Mouse (Mus musculus) limb, embryonic 13.5 days (tissue): Measurements from ENCODE around the gene Rps11. TPM values are rescaled to one million over a fixed set of nuclear protein-coding genes. Genes with fewer than 3 reads are reported as not detected.

Source experiments
- ATAC-seq: fragments of 200-750 bp; cut with Nextera tagmentation; 2 replicates; pipeline ENCODE4 v1.8.0; 2017; ENCODE audit warnings: low read depth, moderate number of reproducible peaks, moderate TSS enrichment; ENCODE audit not compliant: low FRiP score
- H3K27ac ChIP-seq: fragments of 300-500 bp; sonication (generic); 2 replicates; pipeline ENCODE4 v1.5.1; 2015; ENCODE audit warnings: inconsistent platforms, mild to moderate bottlenecking, moderate library complexity
- H3K27me3 ChIP-seq: fragments of 300-500 bp; sonication (generic); 2 replicates; pipeline ENCODE4 v1.6.1; 2015; ENCODE audit warnings: mild to moderate bottlenecking, inconsistent platforms
- H3K36me3 ChIP-seq: fragments of 300-500 bp; sonication (generic); 2 replicates; pipeline ENCODE4 v1.6.1; 2015; ENCODE audit warnings: inconsistent platforms, mild to moderate bottlenecking, moderate library complexity
- H3K4me1 ChIP-seq: fragments of 300-500 bp; sonication (generic); 2 replicates; pipeline ENCODE4 v1.6.1; 2015; ENCODE audit warnings: inconsistent platforms
- H3K4me2 ChIP-seq: fragments of 300-500 bp; sonication (generic); replicated peaks from 2 replicates; pipeline ENCODE4 v1.6.1; 2015; ENCODE audit warnings: inconsistent platforms, mild to moderate bottlenecking, moderate library complexity
- H3K4me3 ChIP-seq: fragments of 300-500 bp; sonication (generic); 2 replicates; pipeline ENCODE4 v1.5.1; 2015; ENCODE audit warnings: moderate library complexity, mild to moderate bottlenecking, inconsistent platforms
- H3K9ac ChIP-seq: fragments of 300-500 bp; sonication (generic); 2 replicates; pipeline ENCODE4 v1.6.1; 2015; ENCODE audit warnings: mild to moderate bottlenecking, inconsistent platforms
- H3K9me3 ChIP-seq: fragments of 300-500 bp; sonication (generic); 2 replicates; pipeline ENCODE4 v1.6.1; 2016; ENCODE audit warnings: inconsistent platforms
- whole genome bisulfite sequencing: fragments of 180-500 bp; shearing (Covaris S2); methylation state at CpG from one replicate; pipeline ENCODE4 v1.1.7; 2015; 5-methylcytosine and 5-hydroxymethylcytosine counted together
- polyA plus RNA-seq: library from polyadenylated mRNA; unstranded; fragments of >200 nt; fragmentation: Nextera tagmentation; extraction: Ambion mirVana; gene quantifications from 2 replicates; pipeline ENCODE4 v1.2.1, GENCODE M21; 2015

The Rps11 gene
- polyA plus RNA-seq, 1 experiment from 2014 or later: 1,512 TPM

DNA sequence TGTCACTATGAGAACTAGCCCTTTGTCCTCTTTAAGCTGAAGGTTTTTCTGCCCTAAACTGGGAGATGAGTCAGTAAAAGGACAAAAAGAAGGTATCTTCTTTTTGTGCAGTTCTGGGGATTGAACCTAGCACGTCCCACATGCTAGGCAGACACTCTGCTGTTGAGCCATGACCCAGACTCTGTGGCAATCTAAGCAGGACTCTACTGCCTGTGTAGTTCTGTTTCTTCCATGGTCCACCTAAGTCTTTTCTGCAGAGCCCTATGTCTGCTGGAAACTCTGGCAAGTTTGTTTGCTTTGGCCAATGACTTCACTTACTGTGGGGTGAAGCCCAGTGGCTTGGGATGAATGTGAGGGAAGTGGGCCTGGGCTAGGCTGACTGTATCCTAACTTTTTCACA lies 14.2 kb upstream of the Rps11 start:
- ATAC-seq: no peak
- 79% methylated on average over 1 of the region's 1 CpGs for WGBS
- Histone ChIP-seq H3K4me1 (0 out of 2 replicates have a peak, but pooled peaks cover 7% of the 10 kb centered on the region), H3K9me3 (no peaks in the 10 kb centered on the region), H3K9ac (0 out of 2 replicates have a peak overlapping the region, but pooled peaks have one; percentile 19), H3K27me3 (peaks cover 31% of the 10 kb centered on the region), H3K4me3 (no peak overlapping the region), H3K27ac (no peak overlapping the region), H3K4me2 (no peak overlapping the region), H3K36me3 (peaks cover 21% of the 10 kb centered on the region)

DNA sequence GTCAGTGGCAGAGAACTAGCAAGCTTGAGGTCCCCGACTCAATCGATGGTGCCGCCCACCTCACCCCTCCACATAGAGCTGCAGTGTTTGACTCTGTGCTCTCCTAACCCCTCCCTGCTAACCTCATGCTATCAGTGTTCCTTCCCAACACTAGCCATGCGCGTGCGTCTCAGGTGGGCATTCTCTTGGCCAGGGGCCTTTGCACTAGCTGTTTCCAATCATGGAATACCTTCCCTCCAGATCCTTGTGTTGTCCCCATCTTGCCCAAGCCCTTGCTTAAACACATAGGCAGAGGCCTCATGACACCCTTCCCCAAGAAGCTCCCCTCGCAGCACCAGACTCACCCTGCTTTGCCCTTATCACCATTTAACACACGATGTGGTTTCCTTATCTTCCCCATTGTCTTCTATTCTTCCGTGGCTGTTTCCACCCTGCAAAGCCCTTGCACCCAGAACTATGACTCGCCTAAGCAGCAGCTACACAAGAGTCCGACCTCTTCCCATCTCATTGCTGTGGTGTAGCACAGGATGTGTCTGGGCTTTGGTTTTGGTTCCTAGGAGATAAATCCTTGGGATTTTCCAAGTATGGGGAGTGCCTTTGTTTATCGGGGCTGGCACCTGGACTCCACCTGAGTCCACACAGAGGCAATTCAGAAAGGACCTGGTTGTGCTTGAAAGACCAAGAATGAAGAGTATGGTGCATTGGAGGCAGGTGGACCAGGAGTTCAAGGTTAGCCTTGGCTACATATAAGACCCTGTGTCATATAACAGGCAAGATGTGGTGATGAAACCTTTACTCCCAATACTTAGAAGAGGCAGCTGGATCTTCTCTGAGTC lies 13.2 kb upstream of the Rps11 start:
- WGBS: 81% methylated on average over 12 of the region's 12 CpGs
- no peak overlapping the region for H3K4me3 ChIP-seq

DNA sequence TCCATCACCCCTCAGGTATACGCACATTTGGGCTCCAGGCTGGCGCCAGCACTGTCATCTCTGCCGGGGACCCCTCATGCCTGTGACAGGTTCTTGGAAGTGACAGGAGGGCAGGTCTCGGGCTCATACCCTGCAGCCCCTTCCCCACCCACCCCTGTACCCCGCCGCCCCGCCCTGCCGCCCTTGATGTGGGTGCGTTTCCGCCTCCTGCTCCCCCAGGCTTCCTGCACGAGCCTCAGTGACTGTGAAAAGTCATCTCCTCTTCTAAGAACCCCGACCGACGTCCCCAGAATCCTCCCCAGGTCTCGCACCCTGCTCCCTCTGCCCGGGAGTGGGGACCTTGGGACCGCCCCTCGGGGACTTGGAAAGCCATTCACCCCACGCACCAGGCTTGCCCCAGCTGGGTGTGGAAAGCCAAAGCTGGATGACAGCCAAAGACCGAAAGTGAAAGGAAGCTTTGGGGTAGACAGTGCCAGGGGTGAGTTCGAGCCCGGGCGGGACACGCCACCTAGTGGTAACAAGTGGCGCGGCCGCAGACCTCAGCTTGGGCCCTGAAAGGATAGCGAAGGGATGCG lies 11.8 kb upstream of the Rps11 start, which contains the start of the genes Gm45713 and Flt3l:
TSS of gene Gm45713 (minus strand) at position 239 of the 575 bp plus-strand sequence.
TSS of gene Flt3l (minus strand) at position 440 of the 575 bp plus-strand sequence.
- Histone ChIP-seq H3K27ac (no peak within 1 kb of the TSS), H3K27me3 (peaks cover 31% of the 10 kb centered on the region), H3K36me3 (no peaks in the 10 kb centered on the region; the same call in 1 of the 2 replicates), H3K9me3 (no peaks in the 10 kb centered on the region), H3K4me3 (peak within 1 kb of the TSS; percentile 58), H3K4me1 (0 out of 2 replicates have a peak, but pooled peaks cover 7% of the 10 kb centered on the region), H3K4me2 (peak within 1 kb of the TSS; percentile 80), H3K9ac (peak within 1 kb of the TSS; percentile 75)
- WGBS: 1% methylated on average over 29 of the region's 29 CpGs
- peak; percentile 77 for ATAC-seq

More for the DNA sequence above, 13.2 kb upstream of the Rps11 start:
- Histone ChIP-seq H3K27ac (no peak overlapping the region), H3K27me3 (peaks cover 31% of the 10 kb centered on the region), H3K4me1 (0 out of 2 replicates have a peak, but pooled peaks cover 7% of the 10 kb centered on the region), H3K9ac (no peak overlapping the region), H3K9me3 (no peaks in the 10 kb centered on the region), H3K36me3 (peaks cover 11% of the 10 kb centered on the region), H3K4me2 (no peak overlapping the region)
- no peak for ATAC-seq

GRCm38 (mm10) chr7:45135370-45135769 lies 11.1 kb upstream of the Rps11 start:
- peak overlapping the region; percentile 58 for H3K4me3 ChIP-seq

DNA sequence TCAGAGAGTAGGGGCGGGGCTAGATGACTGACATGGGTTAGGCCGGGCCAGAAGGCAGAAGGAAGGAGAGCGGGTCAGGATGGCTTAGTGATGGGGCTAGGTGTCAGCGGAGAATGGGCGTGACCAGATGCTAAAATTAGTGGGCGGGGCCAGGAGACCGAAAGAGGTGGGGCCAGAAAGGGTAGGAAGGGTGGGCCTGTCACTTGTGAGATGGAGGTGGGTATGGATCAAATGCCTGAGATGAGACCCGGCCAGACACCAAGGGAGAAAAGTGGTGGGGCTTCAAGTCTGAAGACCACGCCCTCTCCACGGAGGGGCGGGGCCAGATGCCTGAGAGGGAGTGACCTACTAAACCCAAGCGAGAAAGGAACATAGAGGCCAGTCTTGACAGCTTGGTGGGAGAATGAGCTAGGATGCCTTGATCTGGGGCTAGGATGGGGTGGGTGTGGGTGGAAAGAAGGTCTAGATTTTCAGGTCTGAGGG lies 10.3 kb upstream of the Rps11 start:
- Histone ChIP-seq H3K27ac (no peak overlapping the region), H3K4me3 (no peak overlapping the region), H3K4me2 (0 out of 2 replicates have a peak overlapping the region, but pooled peaks have one; percentile 3), H3K27me3 (peaks cover 31% of the 10 kb centered on the region), H3K9ac (no peak overlapping the region), H3K9me3 (no peaks in the 10 kb centered on the region), H3K4me1 (peaks cover 11% of the 10 kb centered on the region), H3K36me3 (no peaks in the 10 kb centered on the region)
- WGBS: 7% methylated on average over 12 of the region's 12 CpGs
- ATAC-seq: no peak

More at GRCm38 (mm10) chr7:45135370-45135769, 11.1 kb upstream of the Rps11 start:
- WGBS: 62% methylated on average over 3 of the region's 3 CpGs
- Histone ChIP-seq H3K4me1 (0 out of 2 replicates have a peak, but pooled peaks cover 7% of the 10 kb centered on the region), H3K4me2 (peak overlapping the region; percentile 80), H3K27ac (no peak overlapping the region), H3K9ac (no peak overlapping the region), H3K27me3 (peaks cover 31% of the 10 kb centered on the region), H3K36me3 (no peaks in the 10 kb centered on the region), H3K9me3 (no peaks in the 10 kb centered on the region)
- no peak for ATAC-seq

GRCm38 (mm10) chr7:45133446-45134159 lies 9.4 kb upstream of the Rps11 start:
- Histone ChIP-seq H3K27ac (no peak overlapping the region), H3K4me2 (no peak overlapping the region), H3K4me3 (no peak overlapping the region), H3K27me3 (peaks cover 31% of the 10 kb centered on the region), H3K4me1 (peaks cover 17% of the 10 kb centered on the region), H3K9me3 (no peaks in the 10 kb centered on the region), H3K36me3 (no peaks in the 10 kb centered on the region), H3K9ac (no peak overlapping the region)
- ATAC-seq: no peak
- WGBS: 77% methylated on average over 8 of the region's 8 CpGs

- 83% methylated on average over 11 of the region's 11 CpGs for WGBS
- peaks cover 22% of the 10 kb centered on the region for H3K27me3 ChIP-seq
- H3K9me3 ChIP-seq: no peaks in the 10 kb centered on the region
- ATAC-seq: no peak
- peak overlapping the region; percentile 32; the same call in 1 of the 2 replicates for H3K9ac ChIP-seq
- H3K4me2 ChIP-seq: no peak overlapping the region
- peaks cover 24% of the 10 kb centered on the region for H3K4me1 ChIP-seq
- H3K36me3 ChIP-seq: peaks cover 7% of the 10 kb centered on the region
- H3K4me3 ChIP-seq: no peak overlapping the region
- H3K27ac ChIP-seq: no peak overlapping the region
Measured at GRCm38 (mm10) chr7:45131850-45132249, 7.6 kb upstream of the Rps11 start.

DNA sequence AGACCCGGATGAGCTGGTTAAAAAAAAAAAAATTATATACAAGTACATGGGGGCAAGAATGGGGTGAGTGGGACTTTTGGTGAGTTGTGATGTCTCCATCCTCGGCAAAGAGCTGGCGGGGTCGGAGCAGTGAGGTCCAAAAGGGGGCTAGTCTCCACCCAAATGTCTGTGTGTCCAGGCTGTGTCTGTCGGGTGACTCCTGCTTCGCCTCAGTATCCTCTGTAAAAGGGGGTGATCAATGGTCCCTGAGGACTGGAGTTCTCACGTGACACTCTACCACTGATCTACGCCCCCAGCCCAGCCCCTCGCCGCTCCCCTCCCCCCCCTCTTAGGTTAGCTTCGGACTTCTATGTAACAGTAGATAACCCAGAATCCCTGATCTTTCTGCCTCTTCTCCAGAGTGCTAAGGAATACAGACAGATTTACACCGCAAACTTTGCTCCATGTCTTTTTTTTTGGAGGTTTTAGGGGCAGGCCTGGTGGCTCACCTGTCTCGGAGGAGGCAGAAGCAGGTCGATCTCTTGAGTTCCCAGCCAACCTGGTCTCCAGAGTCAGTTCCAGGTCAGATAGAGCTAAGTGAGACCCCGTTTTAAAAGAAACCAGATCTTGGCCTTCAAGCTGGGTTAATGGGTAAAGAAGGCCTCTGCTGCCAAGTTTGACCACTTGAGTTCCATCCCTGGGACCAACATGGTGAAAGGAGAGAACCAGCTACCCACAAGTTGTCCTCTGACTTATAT lies 5.7 kb upstream of the Rps11 start:
- Histone ChIP-seq H3K27me3 (peaks cover 9% of the 10 kb centered on the region; the same call in 1 of the 2 replicates), H3K4me2 (peak overlapping the region; percentile 73), H3K36me3 (peaks cover 26% of the 10 kb centered on the region), H3K27ac (peak overlapping the region; percentile 92; the same call in 1 of the 2 replicates), H3K9me3 (no peaks in the 10 kb centered on the region), H3K4me3 (peak overlapping the region; percentile 68), H3K4me1 (peaks cover 36% of the 10 kb centered on the region), H3K9ac (peak overlapping the region; percentile 75)
- 62% methylated on average over 15 of the region's 15 CpGs for WGBS
- no peak for ATAC-seq

DNA sequence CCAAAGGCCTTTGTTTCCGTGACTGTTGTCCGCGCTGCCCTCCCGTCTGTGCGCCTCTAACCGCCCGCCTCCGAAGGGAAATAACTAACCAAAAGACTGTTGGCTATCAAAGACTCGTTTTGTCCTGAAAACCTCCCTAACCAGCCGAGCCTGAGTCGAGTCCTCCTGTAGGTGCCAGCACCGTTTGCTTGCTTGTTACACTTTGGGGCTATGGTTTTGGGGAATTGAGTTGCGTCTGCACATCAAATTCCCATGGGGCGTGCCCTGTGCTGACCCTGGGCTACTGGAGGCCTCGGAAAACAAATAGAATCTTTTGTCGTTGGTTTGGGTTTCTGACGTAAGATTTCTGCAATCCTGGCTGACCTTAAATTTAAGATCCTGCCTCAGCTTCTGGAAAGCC lies 5.1 kb upstream of the Rps11 start:
- Histone ChIP-seq H3K9me3 (no peaks in the 10 kb centered on the region), H3K27me3 (peaks cover 3% of the 10 kb centered on the region; the same call in 1 of the 2 replicates), H3K4me2 (peak overlapping the region; percentile 73), H3K27ac (peak overlapping the region; percentile 92), H3K9ac (peak overlapping the region; percentile 75), H3K36me3 (peaks cover 29% of the 10 kb centered on the region), H3K4me3 (peak overlapping the region; percentile 68), H3K4me1 (peaks cover 40% of the 10 kb centered on the region)
- no peak for ATAC-seq
- WGBS: 2% methylated on average over 17 of the region's 17 CpGs

GRCm38 (mm10) chr7:45128624-45129246 lies 4.5 kb upstream of the Rps11 start, which contains the start of gene Rpl13a:
Gene Rpl13a, minus strand, starts transcription at chr7:45128761.
- peak; percentile 95 for ATAC-seq
- H3K27me3 ChIP-seq: no peaks in the 10 kb centered on the region; the same call in 1 of the 2 replicates
- peaks cover 40% of the 10 kb centered on the region for H3K4me1 ChIP-seq
- peak within 1 kb of the TSS; percentile 92 for H3K27ac ChIP-seq
- H3K9ac ChIP-seq: peak within 1 kb of the TSS; percentile 100
- under 1% methylated on average over 48 of the region's 48 CpGs for WGBS
- peaks cover 29% of the 10 kb centered on the region for H3K36me3 ChIP-seq
- H3K4me2 ChIP-seq: peak within 1 kb of the TSS; percentile 94
- peak within 1 kb of the TSS; percentile 68 for H3K4me3 ChIP-seq
- no peaks in the 10 kb centered on the region for H3K9me3 ChIP-seq
